8 mouse cellular contexts compared by ENCODE assay signal in the genomic region with DNA sequence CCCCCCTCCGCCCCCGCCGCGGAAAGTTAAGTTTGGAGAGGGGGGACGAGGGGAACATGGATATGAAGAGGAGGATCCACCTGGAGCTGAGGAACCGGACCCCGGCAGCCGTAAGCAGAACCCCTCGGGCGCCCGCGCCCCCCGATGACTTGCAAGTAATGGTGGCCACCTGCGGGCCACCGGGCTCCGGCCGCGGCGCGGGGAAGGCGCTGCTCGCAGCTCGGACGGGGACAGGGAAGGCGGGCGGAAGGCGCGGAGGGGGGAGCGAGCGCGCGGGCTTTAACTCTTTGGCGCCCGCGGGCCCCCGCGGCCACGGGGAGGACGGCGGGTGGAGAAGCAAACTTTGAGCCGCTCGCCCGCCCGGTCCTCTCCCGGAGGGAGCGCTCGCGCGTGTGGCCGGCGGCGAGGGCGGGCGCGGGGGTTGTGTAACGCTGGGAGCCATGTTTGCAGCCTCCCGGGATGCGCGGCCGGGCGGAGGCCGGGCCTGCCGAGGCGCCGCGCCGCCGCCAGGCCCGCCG. TPM values are rescaled to one million over a fixed set of nuclear protein-coding genes. Genes with fewer than 3 reads are reported as not detected.
DNase-seq lines count a peak whose midpoint lies in the region; ATAC-seq and TF ChIP-seq lines count a peak whose summit lies in the region.

No protein-coding gene starts in this region.

- peak; percentile 41 for ATAC-seq in forebrain, embryonic 13.5 days

- H3K27ac ChIP-seq in bone marrow macrophage, adult 2 months (ENCODE audit: insufficient read depth, low read depth, low read length): peak overlapping the region; percentile 95
- H3K27ac ChIP-seq in forebrain, embryonic 13.5 days: peak overlapping the region; percentile 99

- no peak for TF ChIP-seq POLR2A in bone marrow macrophage, adult 2 months (IDR thresholded peaks at IDR 0.05; ENCODE audit: borderline replicate concordance, low read depth, low read length)

- WGBS in forebrain, embryonic 13.5 days: 1% methylated on average over 58 of the region's 70 CpGs

- peak; percentile 83 for DNase-seq in CD4-positive helper T cell, adult 2 months (ENCODE audit: low read depth, low spot score)
- DNase-seq in heart, postnatal 10 days: peak; percentile 82 to 87
- DNase-seq in kidney, postnatal 4 days: peak; percentile 76 to 87
- DNase-seq in lung, adult 18-20 months: peak; percentile 70 to 78
- peak; percentile 53 for DNase-seq in ovary, adult 18-20 months (ENCODE audit: low spot score)
- DNase-seq in thymus, adult 18-20 months: peak; percentile 64 to 73

- H3K4me2 ChIP-seq in forebrain, embryonic 13.5 days: peak overlapping the region; percentile 90

- intact Hi-C loops in heart, postnatal 10 days (cut with DNase I): no loop called here

- H3K9me3 ChIP-seq in forebrain, embryonic 13.5 days (replicated peaks): no peaks in the 10 kb centered on the region

- peaks cover 35% of the 10 kb centered on the region for H3K4me1 ChIP-seq in bone marrow macrophage, adult 2 months (ENCODE audit: control insufficient read depth, insufficient read depth, low read length)
- peaks cover 51% of the 10 kb centered on the region for H3K4me1 ChIP-seq in forebrain, embryonic 13.5 days

- no peaks in the 10 kb centered on the region for H3K27me3 ChIP-seq in forebrain, embryonic 13.5 days

- H3K9ac ChIP-seq in forebrain, embryonic 13.5 days: peak overlapping the region; percentile 99

- H3K36me3 ChIP-seq in forebrain, embryonic 13.5 days (ENCODE audit: poor library complexity, severe bottlenecking): no peaks in the 10 kb centered on the region

- H3K4me3 ChIP-seq in bone marrow macrophage, adult 2 months (ENCODE audit: insufficient read depth, low read length): peak overlapping the region; percentile 69
- peak overlapping the region; percentile 91 for H3K4me3 ChIP-seq in forebrain, embryonic 13.5 days

- no peak for TF ChIP-seq CTCF in bone marrow macrophage, adult 2 months (IDR thresholded peaks at IDR 0.05; ENCODE audit: low read depth, low read length)

RNA-seq across cellular contexts. Expression of a gene that starts 0.6 kb away (rescaled TPM):
- polyA plus RNA-seq in bone marrow macrophage, adult 2 months (2012; ENCODE audit: insufficient read depth, insufficient read length, missing spikeins): 204 and 219 TPM in 2 replicates
- 210 and 214 TPM in 2 replicates for polyA plus RNA-seq in forebrain, embryonic 13.5 days (2015; fragmentation: Nextera tagmentation; extraction: Ambion mirVana)
- 10 to 100 TPM; 86.8 to 90.9 TPM for total RNA-seq in heart, postnatal 10 days (2021)

RNA-seq across cellular contexts. Expression of a gene that starts 37.7 kb away (rescaled TPM):
- 41.8 and 43.4 TPM in 2 replicates for polyA plus RNA-seq in bone marrow macrophage, adult 2 months (2012; ENCODE audit: insufficient read depth, insufficient read length, missing spikeins)
- polyA plus RNA-seq in forebrain, embryonic 13.5 days (2015; fragmentation: Nextera tagmentation; extraction: Ambion mirVana): 71.0 and 74.0 TPM in 2 replicates
- 10 to 100 TPM; 30.6 to 34.5 TPM for total RNA-seq in heart, postnatal 10 days (2021)

RNA-seq across cellular contexts. Expression of a gene that starts 38.0 kb away (rescaled TPM):
- not detected in 2 replicates for polyA plus RNA-seq in bone marrow macrophage, adult 2 months (2012; ENCODE audit: insufficient read depth, insufficient read length, missing spikeins)
- 0.09 and 0.77 TPM in 2 replicates for polyA plus RNA-seq in forebrain, embryonic 13.5 days (2015; fragmentation: Nextera tagmentation; extraction: Ambion mirVana)
- under 1 TPM; 0.17 to 0.43 TPM for total RNA-seq in heart, postnatal 10 days (2021)

Comparison
In these comparisons a context has a peak if more than half of its experiments do, and no peak if none do; other contexts are left out.
1. Peak in every context shown above with its lines: DNase-seq, ATAC-seq, H3K4me3 ChIP-seq and H3K27ac ChIP-seq.